Comparison of ENCODE assay signal across 23 mouse cellular contexts in genomic region chr4:10414274-10414673, GRCm38 (mm10).
"Had no signal": no experiment of that assay in that cellular context is flagged by ENCODE, and none has a peak within 500 bp of the region (broad histone marks: within the 10 kb centered on the region; RNA-seq: fewer than 3 reads in every experiment).

No protein-coding gene starts in this region.

- H3K9me3 ChIP-seq: heart, embryonic 13.5 days; heart, embryonic 15.5 days; hindbrain, embryonic 13.5 days; hindbrain, embryonic 15.5 days; limb, embryonic 13.5 days; limb, embryonic 15.5 days had no signal

- H3K4me3 ChIP-seq: heart, adult 2 months; heart, embryonic 13.5 days; heart, embryonic 15.5 days; hindbrain, embryonic 13.5 days; hindbrain, embryonic 15.5 days; layer of hippocampus, adult 2 months; left cerebral cortex, adult 2 months; limb, embryonic 13.5 days; limb, embryonic 15.5 days had no signal

- ATAC-seq: hindbrain, postnatal 0 days; intestine, embryonic 16.5 days had no signal

- H3K36me3 ChIP-seq: heart, embryonic 13.5 days; heart, embryonic 15.5 days; hindbrain, embryonic 13.5 days; hindbrain, embryonic 15.5 days; limb, embryonic 13.5 days; limb, embryonic 15.5 days had no signal

- DNase-seq: gastrocnemius, postnatal 14 days; gastrocnemius, postnatal 36 days; heart, adult 11 months; heart, adult 2 months; heart, postnatal 14 days; heart, postnatal 36 days; kidney, adult 11 months; kidney, adult 2 months; kidney, postnatal 10 days; kidney, postnatal 25 days; kidney, postnatal 4 days; left cerebral cortex, postnatal 4 days had no signal

- H3K9ac ChIP-seq: heart, embryonic 13.5 days; heart, embryonic 15.5 days; hindbrain, embryonic 13.5 days; hindbrain, embryonic 15.5 days; limb, embryonic 13.5 days; limb, embryonic 15.5 days had no signal

- H3K27me3 ChIP-seq: heart, embryonic 13.5 days; heart, embryonic 15.5 days; hindbrain, embryonic 13.5 days; hindbrain, embryonic 15.5 days; limb, embryonic 13.5 days; limb, embryonic 15.5 days had no signal

- H3K4me1 ChIP-seq: heart, embryonic 15.5 days; hindbrain, embryonic 13.5 days; hindbrain, embryonic 15.5 days; limb, embryonic 13.5 days; limb, embryonic 15.5 days had no signal

- H3K4me2 ChIP-seq: heart, embryonic 11.5 days; heart, embryonic 13.5 days; heart, embryonic 15.5 days; hindbrain, embryonic 13.5 days; hindbrain, embryonic 15.5 days; limb, embryonic 13.5 days; limb, embryonic 15.5 days had no signal

- H3K27ac ChIP-seq: heart, adult 2 months; heart, embryonic 13.5 days; heart, embryonic 15.5 days; hindbrain, embryonic 13.5 days; hindbrain, embryonic 15.5 days; hindbrain, postnatal 0 days; layer of hippocampus, adult 2 months; left cerebral cortex, adult 2 months; limb, embryonic 13.5 days; limb, embryonic 15.5 days had no signal
